Mouse (Mus musculus): ENCODE results near the gene Med26. TPM values are rescaled to one million over a fixed set of nuclear protein-coding genes. Genes with fewer than 3 reads are reported as not detected.

Gene Med26
- total and polyA plus RNA-seq, 2 experiments from 2014 or later = 6.6 to 17.0 TPM

DNA sequence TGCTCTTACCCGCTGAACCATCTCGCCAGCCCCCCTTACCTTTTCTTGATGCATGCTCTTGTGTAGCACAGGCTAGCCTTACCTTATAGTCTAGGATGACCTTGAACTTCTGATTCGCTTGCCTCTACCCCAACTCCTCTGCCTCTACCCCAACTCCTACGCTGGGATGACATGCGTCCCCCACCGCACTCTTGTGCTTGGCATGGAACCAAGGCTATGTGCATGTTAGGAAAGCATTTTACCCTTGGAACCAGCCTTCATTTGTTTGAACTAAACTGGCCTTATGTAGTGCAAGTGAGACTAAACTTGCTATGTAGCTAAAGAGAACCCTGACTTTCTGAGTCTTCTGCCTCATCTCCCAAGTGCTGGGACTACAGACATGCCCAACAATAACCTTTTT lies 27.8 kb upstream of the Med26 start:
- H3K4me1 ChIP-seq (ENCODE audit: control insufficient read depth, insufficient read depth) = peaks cover 18% of the 10 kb centered on the region
- WGBS = 87% methylated on average over 6 of the region's 6 CpGs
- TF ChIP-seq EP300 (IDR thresholded peaks at IDR 0.05; ENCODE audit: low read depth) = no peak
- TF ChIP-seq CTCF (IDR thresholded peaks at IDR 0.05; ENCODE audit: low read depth) = no peak
- no peak overlapping the region for H3K9ac ChIP-seq (replicated peaks; ENCODE audit: low read depth, low read length)
- no peak overlapping the region for H3K4me3 ChIP-seq (ENCODE audit: low read depth, low read length)
- no peaks in the 10 kb centered on the region for H3K9me3 ChIP-seq (replicated peaks; ENCODE audit: control insufficient read depth, low read length)
- H3K36me3 ChIP-seq (replicated peaks; ENCODE audit: control insufficient read depth, insufficient read depth, low read length) = peaks cover 12% of the 10 kb centered on the region
- no peak overlapping the region; the same call in 1 of the 2 replicates for H3K27ac ChIP-seq (ENCODE audit: low read depth)
- H3K4me2 ChIP-seq (ENCODE audit: low read depth, low read length) = no peak overlapping the region
- no peak for DNase-seq (ENCODE audit: low spot score)
- no peak for ATAC-seq (ENCODE audit: insufficient read depth, low read depth)
- H3K27me3 ChIP-seq (ENCODE audit: control insufficient read depth, insufficient read depth, low read length) = no peaks in the 10 kb centered on the region

DNA sequence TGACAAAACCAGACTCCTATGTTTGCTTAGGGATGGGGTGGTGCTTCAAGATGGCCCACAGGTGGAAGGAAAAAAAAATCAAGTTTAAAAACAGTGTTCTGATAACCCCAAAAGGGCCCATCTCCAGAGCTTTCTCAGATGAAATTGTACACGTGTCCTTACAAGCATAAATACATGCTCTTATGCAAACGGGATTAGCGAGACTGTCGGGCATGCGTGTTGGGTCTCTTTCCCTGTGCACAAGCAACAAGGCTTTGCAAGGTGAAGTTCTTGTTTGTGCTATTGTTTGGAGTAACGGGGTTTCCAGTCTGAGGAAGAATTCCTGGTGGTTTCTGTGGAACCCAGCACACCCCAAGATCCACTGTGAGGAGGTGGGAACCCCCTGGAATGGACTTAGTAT lies 25.4 kb upstream of the Med26 start:
- TF ChIP-seq CTCF (IDR thresholded peaks at IDR 0.05; ENCODE audit: low read depth) (no peak), EP300 (IDR thresholded peaks at IDR 0.05; ENCODE audit: low read depth) (no peak)
- Histone ChIP-seq H3K4me1 (ENCODE audit: control insufficient read depth, insufficient read depth) (peaks cover 24% of the 10 kb centered on the region), H3K4me2 (ENCODE audit: low read depth, low read length) (peak overlapping the region; percentile 97), H3K4me3 (ENCODE audit: low read depth, low read length) (peak overlapping the region; percentile 71), H3K9me3 (replicated peaks; ENCODE audit: control insufficient read depth, low read length) (no peaks in the 10 kb centered on the region), H3K27ac (ENCODE audit: low read depth) (peak overlapping the region; percentile 98), H3K36me3 (replicated peaks; ENCODE audit: control insufficient read depth, insufficient read depth, low read length) (peaks cover 14% of the 10 kb centered on the region), H3K27me3 (ENCODE audit: control insufficient read depth, insufficient read depth, low read length) (no peaks in the 10 kb centered on the region), H3K9ac (replicated peaks; ENCODE audit: low read depth, low read length) (peak overlapping the region; percentile 91; the same call in 1 of the 2 replicates)
- peak; percentile 31 for DNase-seq (ENCODE audit: low spot score)
- 48% methylated on average over 6 of the region's 6 CpGs for WGBS
- no peak for ATAC-seq (ENCODE audit: insufficient read depth, low read depth)

GRCm38 (mm10) chr8:72572507-72572906 lies 24.4 kb upstream of the Med26 start:
- 6% methylated on average over 10 of the region's 10 CpGs for WGBS
- H3K36me3 ChIP-seq (replicated peaks; ENCODE audit: control insufficient read depth, insufficient read depth, low read length) = peaks cover 23% of the 10 kb centered on the region
- H3K27me3 ChIP-seq (ENCODE audit: control insufficient read depth, insufficient read depth, low read length) = no peaks in the 10 kb centered on the region
- no peaks in the 10 kb centered on the region for H3K9me3 ChIP-seq (replicated peaks; ENCODE audit: control insufficient read depth, low read length)
- TF ChIP-seq EP300 (IDR thresholded peaks at IDR 0.05; ENCODE audit: low read depth) (no peak), CTCF (IDR thresholded peaks at IDR 0.05; ENCODE audit: low read depth) (no peak)
- peak overlapping the region; percentile 97 for H3K4me2 ChIP-seq (ENCODE audit: low read depth, low read length)
- H3K27ac ChIP-seq (ENCODE audit: low read depth) = peak overlapping the region; percentile 98
- H3K9ac ChIP-seq (replicated peaks; ENCODE audit: low read depth, low read length) = peak overlapping the region; percentile 91
- DNase-seq (ENCODE audit: low spot score) = no peak
- H3K4me1 ChIP-seq (ENCODE audit: control insufficient read depth, insufficient read depth) = peaks cover 15% of the 10 kb centered on the region
- H3K4me3 ChIP-seq (ENCODE audit: low read depth, low read length) = peak overlapping the region; percentile 71
- ATAC-seq (ENCODE audit: insufficient read depth, low read depth) = 0 out of 2 replicates have a peak, but pooled peaks have one; percentile 10

- Histone ChIP-seq H3K36me3 (replicated peaks; ENCODE audit: control insufficient read depth, insufficient read depth, low read length) (peaks cover 30% of the 10 kb centered on the region), H3K9me3 (replicated peaks; ENCODE audit: control insufficient read depth, low read length) (no peaks in the 10 kb centered on the region), H3K4me1 (ENCODE audit: control insufficient read depth, insufficient read depth) (peaks cover 14% of the 10 kb centered on the region), H3K4me3 (ENCODE audit: low read depth, low read length) (peak within 1 kb of the TSS; percentile 71), H3K27me3 (ENCODE audit: control insufficient read depth, insufficient read depth, low read length) (no peaks in the 10 kb centered on the region), H3K27ac (ENCODE audit: low read depth) (peak within 1 kb of the TSS; percentile 98), H3K9ac (replicated peaks; ENCODE audit: low read depth, low read length) (peak within 1 kb of the TSS; percentile 91), H3K4me2 (ENCODE audit: low read depth, low read length) (peak within 1 kb of the TSS; percentile 97)
- WGBS = under 1% methylated on average over 40 of the region's 45 CpGs
- TF ChIP-seq CTCF (IDR thresholded peaks at IDR 0.05; ENCODE audit: low read depth) = no peak
- TF ChIP-seq EP300 (IDR thresholded peaks at IDR 0.05; ENCODE audit: low read depth) = 0 out of 2 replicates have a peak, but pooled peaks have one; percentile 13
- DNase-seq (ENCODE audit: low spot score) (peak; percentile 74), ATAC-seq (ENCODE audit: insufficient read depth, low read depth) (peak; percentile 42)
Measured at GRCm38 (mm10) chr8:72571611-72572473, 23.8 kb upstream of the Med26 start, which contains the start of gene Tmem38a. Gene Tmem38a (plus strand): TSS chr8:72572055.

- Histone ChIP-seq H3K9me3 (replicated peaks; ENCODE audit: control insufficient read depth, low read length) (no peaks in the 10 kb centered on the region), H3K4me3 (ENCODE audit: low read depth, low read length) (peak within 1 kb of the TSS; percentile 71), H3K4me2 (ENCODE audit: low read depth, low read length) (peak within 1 kb of the TSS; percentile 97), H3K9ac (replicated peaks; ENCODE audit: low read depth, low read length) (peak within 1 kb of the TSS; percentile 91), H3K36me3 (replicated peaks; ENCODE audit: control insufficient read depth, insufficient read depth, low read length) (peaks cover 38% of the 10 kb centered on the region), H3K27ac (ENCODE audit: low read depth) (peak within 1 kb of the TSS; percentile 98), H3K27me3 (ENCODE audit: control insufficient read depth, insufficient read depth, low read length) (no peaks in the 10 kb centered on the region), H3K4me1 (ENCODE audit: control insufficient read depth, insufficient read depth) (peaks cover 14% of the 10 kb centered on the region)
- WGBS = under 1% methylated on average over 52 of the region's 52 CpGs
- no peak for TF ChIP-seq CTCF (IDR thresholded peaks at IDR 0.05; ENCODE audit: low read depth)
- TF ChIP-seq EP300 (IDR thresholded peaks at IDR 0.05; ENCODE audit: low read depth) = peak; percentile 73; the same call in 1 of the 2 replicates
- ATAC-seq (ENCODE audit: insufficient read depth, low read depth) (peak; percentile 94), DNase-seq (ENCODE audit: low spot score) (peak; percentile 98)
Measured at GRCm38 (mm10) chr8:72570633-72571610, 22.9 kb upstream of the Med26 start, which contains the start of gene Smim7. Gene Smim7 (minus strand): TSS chr8:72571088.
